Mouse (Mus musculus) left cerebral cortex, adult 11 months (tissue): ENCODE measurements at regions not wholly inside any gene's neighbourhood (a gene's known extent, or its start where the extent isn't known, plus 50 kb on each side); places are given as distances from the start of the nearest gene placed in this dataset.
"Not testable (repeated sequence)": the region's sequence is repeated elsewhere in the genome, so short reads cannot be mapped to it uniquely, and the experiment has no call there.

ENCODE experiments used
- DNase-seq: peaks from one replicate; pipeline ENCODE4 v3.0.0; 2022; ENCODE audit warnings: low spot score

DNA sequence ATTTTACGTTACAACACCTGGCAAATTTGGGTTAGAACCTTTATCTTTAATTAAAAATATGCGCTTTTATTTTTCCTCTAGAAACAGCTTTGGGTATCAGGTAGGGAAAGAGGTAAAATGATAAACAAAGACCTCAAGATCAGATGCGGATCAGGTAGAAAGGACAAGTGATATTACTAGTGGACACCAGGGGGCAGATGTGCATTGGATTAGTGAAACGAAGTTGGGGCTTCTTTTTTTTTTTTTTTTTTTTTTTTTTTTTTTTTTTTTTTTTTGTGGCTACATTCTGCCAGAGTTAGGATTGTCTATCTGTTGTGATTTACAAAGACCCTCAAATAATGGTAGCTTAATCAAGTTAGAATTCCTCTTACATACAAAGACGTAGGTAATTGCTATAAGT is 153.8 kb downstream of the Cd109 start:
- peak; percentile 7 for DNase-seq

DNA sequence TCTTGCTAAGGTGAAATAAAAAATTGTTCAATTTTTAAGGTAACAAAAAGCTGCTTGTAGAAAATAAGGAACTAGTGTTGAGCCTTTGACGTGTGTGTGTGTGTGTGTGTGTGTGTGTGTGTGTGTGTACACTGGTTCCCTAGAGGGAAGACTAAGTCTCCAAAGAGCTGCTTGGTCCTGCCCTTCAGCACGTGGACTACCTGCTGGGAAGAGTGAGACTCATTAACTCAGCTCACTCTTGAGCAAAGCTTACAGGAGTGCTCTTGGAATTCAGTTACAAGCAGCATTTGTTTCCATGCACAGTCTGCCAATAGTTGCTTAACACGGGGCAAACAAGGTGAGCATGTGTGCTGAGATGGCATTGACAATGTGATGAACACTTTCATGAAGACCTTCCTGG is 158.6 kb downstream of the Cd109 start:
- DNase-seq: no peak

DNA sequence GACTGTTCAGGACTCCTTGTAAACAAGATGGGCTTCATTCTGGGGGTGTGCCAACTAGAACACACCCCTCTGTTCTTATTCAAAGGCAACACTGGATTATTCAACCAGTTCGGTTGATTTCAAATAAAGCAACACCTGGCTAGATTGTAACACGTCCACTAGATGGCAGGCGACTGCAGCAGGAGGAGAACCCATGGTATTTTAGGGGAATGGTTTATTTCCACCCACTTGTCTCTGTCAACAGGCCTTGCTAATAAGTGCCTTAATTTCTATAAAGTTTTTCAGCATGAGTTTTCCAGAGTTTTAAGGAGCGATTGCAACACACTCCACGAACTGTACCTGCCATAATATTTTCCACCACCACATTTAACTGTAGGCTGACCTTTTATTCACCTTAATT is 160.1 kb downstream of the Cd109 start:
- DNase-seq: peak; percentile 8

DNA sequence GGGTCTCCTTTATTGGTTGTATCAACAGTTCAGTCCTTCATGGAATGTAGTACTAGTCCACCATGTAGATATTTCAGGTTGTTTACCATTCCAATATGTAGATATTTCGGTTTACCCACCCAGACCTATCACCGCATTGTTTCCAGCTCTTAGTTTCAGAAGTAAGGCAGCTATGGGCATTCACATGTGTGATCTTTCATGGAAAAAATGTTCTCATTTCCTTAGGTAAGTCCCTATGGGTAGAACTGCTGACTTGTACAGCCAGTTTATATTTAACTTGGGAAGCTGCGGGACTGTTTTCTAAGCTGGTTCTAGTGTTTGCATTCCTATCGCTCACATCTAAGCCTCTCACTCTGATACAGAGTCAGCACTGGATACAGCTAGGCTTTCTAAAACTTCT is 165.2 kb downstream of the Cd109 start:
- no peak for DNase-seq

DNA sequence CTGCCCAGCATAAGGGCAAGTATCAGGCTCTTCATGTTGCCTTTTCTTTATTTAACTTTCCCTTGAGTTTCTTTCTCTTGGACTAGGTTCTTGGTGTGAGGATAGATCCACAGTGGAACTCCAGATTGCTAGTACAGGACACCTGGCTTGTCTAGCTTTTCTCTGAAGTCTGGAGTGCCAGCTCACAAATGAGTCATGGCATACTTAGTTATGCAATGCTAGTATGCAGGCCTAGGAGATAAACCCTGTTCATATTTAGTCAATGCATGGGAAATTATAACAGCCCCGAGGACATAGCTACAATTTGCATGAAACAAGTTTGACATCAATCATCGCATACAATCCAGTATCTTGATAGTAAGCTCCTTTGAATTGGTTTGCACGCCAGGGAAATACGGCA is 167.0 kb downstream of the Cd109 start:
- DNase-seq: no peak

DNA sequence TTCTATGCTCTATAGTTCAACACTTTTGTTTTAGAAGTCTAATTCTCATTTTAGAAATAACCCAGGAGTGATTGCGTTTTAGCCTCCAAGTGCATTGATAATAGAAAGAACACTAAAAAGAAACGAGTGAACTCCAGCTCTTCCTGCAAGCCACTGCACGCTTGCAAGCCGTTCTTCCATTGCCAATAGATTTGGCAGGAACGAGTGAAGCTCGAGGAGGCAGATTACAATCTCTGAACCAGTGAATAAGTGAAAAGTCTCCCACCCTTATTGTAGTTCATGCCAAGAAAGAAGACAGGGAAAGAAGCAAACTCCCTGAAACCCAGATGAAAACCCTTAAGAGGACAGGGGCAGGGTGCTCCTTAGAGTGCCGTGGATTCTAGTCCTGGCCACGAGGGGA is 167.5 kb downstream of the Cd109 start:
- DNase-seq: no peak

DNA sequence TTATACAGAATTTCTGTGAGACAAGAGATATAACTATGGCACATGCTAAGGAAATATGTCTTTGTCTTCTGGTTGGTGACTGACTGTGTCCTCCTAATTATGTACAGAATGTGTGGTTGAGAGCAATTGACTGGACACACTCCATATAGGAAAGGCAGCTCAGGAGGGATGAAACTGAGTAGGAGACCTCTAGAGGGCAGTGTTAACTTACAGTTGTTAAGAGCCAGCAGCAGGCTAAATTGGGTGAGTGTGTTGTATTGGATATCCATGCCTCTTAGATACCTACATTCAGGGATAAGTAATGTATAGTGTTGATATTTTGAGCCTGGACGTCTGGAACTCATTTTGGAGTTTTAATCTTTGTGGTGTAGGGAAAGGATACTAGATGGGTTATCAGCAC is 172.5 kb downstream of the Cd109 start:
- DNase-seq: peak; percentile 39

DNA sequence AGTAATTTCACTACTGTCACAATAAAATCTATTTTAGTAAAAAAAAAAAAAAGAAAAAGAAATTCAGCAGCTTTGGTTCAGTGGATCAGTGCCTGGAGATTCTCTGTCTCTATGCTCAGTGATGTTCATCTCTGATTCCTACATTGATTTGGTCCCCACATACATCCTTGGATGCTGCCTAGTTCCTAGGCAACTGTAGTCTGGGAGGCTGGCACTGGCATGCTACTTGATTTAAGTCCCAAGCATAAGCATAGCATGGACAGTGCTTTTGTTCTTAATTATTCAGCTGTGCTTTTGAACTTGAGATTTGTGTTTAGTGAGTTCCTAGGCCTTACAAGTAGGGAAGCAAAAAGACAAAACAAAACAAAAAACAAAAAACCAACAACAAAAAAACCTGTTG is 174.4 kb downstream of the Cd109 start:
- DNase-seq: no peak

DNA sequence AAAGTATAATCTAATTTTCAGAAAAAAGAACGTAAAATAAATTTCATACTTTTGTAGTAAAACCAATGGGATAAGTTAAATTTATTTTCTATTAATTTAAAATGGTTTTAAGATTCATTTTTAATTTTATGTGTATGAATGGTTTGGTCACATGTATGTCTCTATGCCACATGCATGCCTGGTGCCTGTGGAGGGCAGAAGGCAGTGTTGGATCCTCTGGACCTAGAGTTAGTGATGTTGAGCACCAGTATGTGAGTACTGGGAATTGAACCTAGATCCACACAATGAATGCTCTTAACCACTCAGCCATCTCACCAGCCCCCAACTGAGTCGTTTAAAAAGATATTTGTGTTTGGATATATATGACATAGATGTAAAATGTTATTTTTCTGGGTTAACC is 174.8 kb downstream of the Cd109 start:
- no peak for DNase-seq

DNA sequence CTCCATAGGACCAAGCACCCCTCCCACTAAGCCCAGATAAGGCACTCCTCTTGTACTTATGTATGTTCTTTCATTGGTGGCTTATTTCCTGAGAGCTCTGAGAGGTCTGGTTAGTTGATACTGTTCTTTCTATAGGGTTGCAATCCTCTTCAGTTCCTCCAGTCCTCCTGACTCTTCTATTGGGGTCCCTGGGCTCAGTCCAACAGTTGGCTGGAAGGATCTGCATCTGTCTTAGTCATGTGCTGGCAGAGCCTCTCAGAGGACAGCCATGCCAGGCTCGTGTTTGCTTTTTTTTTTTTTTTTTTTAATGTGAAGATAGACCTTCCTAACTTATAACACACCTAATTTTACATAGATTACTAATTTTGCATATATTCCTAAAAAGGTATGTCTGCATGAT is 180.5 kb downstream of the Cd109 start:
- no peak for DNase-seq

DNA sequence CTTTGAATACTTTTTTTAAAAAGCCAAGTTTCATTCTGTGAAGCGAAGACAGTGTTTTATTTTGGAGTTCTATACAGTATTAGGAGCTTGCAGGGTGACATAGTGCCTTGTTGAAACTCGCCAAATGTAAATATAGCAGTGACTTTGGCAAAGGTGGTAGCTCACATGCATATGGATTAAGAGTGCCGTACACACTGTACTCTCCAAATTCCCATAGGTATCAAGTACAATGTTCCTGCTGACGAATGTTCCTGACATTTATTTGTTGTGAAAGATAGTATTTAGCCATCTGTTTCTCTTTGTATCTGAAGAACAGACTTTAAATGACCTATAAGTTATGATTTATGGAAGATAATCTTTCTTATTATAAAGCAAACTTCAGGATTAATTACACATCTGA is 201.9 kb downstream of the Cd109 start:
- no peak for DNase-seq

DNA sequence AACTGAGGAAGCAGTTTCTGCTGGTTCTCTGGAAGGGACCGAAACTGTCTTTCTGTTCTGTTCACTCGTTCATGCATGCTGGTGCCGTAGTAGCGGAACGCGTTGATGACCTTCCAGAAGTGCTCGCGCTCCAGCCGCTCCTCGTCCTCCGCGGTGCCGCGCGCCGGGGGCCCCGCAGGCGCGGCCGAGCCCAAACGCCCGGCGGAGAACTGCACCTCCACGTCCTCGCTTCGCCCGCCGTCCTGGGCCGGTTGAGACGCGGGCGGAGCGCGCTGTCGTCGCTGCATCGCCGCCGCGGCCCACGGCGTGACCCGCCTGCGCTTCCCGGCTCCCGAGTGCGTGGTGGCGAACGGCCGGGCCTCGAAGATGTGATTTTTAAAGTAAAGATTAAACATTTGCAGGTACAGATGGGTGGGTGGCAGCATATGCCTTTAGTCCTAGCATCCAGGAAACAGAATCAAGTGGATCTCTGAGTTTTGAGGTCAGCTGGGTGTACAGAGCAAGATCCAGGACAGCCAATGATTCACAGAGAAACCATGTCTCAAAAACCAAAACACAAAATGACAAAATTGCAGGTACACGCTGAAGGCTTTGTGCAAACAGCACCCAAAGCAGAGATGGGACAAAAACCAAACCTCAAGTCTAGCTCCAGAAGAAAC is 206.3 kb downstream of the Cd109 start:
- DNase-seq: not testable (repeated sequence)

DNA sequence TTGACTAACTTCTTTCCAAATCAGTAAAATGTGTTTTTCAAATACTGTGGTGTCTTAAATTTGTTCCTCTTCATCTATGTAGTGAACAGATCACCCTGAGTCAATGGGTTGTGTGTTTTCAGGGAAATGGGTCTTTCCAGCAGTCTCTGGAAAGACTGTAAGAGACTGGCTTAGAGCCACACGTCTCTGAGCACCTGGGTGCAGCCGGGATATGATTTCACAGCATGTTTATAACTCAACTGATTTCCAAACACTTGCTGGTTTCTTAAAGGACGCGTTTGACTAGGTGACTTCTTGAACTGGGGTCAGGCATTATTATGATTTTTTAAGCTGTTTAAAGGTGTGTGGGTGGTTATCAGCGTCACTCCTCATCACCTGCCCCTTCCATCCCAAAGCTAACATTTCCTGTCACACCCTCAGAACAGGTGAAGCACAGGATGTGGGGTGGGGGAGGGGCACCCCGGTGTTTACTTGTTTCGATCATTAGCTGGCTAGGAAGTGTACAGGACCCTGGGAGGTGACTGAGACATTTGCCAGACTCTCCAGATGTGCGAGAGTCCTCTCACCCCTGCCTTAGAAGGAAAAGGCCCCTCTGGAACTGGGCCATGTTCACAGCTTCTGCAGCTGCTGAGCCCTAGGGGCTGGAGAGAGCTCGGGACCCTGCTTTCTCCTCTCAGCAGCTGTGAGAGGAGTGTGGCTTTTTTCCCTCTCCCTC is 229.8 kb downstream of the Cd109 start:
- DNase-seq: no peak

DNA sequence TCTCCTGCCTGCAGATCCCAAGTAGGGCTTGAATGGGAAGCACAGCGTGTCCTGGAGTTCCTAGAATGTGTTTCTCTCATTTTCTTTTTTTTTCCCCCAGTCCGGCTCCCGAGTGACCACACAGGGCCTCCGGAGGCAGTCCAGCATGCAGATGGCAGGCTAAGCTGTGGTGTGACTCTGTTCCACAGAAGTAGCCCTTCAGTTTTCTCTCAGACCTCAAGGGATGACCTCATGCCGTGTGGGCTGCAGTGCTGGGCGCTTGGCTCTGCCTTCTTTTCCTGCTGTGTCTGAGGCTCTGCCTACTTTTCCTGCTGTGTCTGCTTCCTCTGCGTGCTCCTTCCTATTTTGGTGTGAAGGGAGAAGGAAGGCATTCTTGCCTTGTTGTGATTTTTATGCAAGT is 230.8 kb downstream of the Cd109 start:
- no peak for DNase-seq

DNA sequence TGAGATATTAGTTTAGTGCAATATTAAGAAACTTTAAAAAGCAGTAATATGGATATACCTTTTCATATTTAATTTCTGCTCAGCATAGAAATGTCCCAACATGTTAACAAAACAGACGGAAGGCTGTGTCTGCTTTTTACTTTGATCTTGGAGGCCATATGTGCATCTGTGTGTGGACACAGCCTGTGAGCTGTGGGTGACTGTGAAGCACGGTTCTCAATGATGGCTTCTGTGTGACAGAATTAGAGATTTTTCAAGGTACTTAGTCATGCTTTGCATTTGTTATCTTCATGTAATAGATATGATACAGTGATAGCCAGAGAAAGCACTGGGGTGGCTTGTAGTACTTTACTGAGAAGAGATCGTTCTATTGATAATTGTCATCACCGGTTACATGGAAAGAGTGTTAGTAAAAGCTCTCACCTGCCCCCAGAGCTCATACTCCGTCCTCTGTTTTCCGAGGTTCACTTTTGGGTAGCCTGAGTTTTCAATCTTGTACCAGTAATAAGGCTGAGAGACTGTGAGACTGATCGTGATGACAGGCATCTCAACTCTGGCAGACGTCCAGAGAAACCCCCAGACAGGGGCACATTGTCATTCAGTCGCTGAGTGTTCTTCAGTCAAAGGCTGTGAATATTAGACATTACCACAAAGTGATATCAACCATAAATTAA is 232.7 kb downstream of the Cd109 start:
- DNase-seq: no peak

DNA sequence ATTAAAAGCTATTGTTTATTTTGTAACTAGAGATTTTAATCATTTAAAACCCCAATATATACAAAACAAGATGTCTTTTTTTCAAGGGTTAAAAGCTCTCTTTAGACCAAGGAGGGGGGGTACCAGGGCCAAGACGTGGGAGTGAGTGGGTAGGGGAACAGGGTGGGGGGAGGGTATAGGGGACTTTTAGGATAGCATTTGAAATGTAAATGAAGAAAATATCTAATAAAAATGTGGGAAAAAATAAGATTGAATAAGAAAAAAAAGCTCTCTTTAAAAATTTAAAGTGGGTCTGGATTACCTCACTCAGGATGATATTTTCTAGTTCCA is 233.2 kb downstream of the Cd109 start:
- not testable (repeated sequence) for DNase-seq

DNA sequence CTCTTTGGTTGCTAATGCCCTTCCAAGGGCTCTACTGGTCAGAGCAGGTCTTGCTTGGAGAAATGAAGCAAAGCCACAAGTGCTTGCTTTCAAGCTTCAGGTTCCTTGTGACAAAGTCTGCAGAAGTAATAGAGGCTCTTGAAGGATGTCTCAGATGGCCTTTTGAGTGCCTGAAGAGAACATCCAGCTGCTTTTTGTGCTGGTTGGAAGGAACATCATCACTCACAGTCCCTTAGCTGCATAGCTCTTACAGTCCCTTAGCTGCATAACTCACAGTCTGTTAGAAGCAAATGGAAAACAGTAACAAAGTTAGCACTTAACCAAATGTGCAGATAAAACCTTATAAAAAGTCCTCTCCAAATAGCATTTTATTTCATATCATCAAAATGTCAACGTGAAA is 241.6 kb downstream of the Cd109 start:
- no peak for DNase-seq

DNA sequence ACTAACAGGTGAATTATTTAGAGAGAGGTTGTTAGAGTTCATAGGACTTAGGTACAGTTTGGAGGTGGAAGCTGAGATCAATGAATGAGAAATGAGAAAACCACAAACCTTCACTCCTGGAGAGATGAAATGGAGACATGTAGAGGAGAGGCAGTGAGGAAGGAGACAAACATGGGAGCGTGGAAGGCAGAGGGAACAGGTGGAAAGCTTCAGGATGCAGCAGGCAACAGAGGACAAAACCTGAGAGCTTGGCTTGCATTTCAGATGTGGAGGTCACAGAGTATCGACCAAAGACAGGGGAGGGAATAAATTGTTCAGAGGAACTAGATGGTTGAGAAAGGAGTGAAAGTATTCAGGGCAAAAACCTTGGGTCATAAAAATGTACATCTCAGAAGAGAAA is 244.6 kb downstream of the Cd109 start:
- no peak for DNase-seq

DNA sequence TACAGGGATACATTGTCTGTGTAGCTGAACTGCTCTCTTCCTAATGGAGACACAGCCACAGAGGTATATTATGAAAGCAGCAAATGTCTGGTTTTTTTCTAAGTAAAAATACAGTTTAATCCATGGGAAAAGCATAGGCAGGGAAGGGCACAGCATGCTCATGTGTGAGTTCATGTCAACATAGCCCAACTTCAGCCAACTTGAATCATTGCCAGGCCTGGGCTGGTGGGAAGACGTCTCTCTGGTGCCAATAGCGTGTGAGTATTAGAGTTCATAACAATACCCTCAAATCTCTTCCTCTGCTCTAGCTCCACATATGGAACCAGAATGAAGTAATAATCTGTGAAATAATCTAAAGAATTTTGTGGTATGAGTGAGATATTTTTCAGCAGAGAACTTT is 257.2 kb downstream of the Cd109 start:
- DNase-seq: no peak

DNA sequence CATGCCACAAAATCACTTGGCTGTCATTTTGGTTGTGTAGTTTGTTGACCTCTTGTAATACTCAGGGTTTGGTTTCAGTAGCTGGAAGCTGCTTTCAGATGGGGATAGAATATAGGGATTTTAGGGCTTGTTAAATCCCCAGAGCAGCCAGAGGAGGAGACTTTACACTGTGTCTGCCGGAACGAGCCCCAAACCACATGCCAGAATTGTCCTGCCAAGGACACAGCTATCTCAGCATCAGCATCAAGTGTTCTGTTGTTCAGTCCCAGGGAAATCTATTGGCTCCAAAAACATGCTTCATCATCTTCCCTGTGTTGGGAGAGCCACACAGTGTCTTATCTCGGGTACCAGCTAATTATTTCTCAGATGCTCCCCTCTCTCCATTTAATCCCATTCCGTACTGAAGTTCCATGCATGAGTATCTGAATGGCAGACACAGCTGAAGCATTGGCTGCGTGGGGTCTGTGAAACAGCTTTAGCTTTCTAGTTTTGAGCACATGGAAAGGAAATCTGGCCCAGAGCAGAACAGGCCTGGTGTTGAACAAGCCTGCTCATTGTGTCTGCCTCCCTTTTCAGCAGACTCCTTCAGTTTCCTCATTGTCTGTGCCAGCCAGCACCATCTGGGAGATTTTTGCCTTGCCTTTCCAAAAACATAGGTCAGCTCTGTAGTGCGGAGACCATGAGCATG is 264.8 kb downstream of the Cd109 start:
- DNase-seq: peak; percentile 42

DNA sequence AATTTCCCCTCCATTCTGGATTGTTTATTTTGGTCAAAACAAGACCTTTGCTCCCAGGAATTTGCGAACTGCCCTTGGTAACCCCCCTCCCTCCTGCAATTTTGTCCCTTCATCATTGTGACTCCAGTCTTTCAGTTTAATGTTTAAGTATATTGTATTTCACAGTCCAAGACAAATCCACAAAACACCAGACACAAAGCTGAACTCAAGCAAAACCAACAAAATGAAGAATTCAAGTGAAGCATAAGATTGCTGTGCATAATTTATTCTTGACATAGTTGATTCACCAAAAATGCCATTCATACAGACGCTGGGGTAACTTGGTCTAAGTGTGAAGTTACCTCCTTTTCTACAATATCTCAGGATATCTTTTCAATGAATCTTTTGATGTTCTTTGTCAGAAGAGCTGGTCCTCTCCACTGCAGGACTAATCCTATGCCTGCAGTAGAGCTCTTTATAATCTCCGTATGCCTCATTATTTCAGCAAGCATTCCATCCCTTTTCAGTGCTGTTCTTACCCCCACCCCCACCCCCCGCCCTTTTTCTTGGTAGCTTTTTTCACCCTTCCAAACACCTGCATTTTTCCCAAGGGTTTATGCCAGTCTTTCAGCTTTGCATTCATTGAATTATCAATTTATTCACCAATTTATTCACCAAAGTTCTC is 265.4 kb downstream of the Cd109 start:
- no peak for DNase-seq

DNA sequence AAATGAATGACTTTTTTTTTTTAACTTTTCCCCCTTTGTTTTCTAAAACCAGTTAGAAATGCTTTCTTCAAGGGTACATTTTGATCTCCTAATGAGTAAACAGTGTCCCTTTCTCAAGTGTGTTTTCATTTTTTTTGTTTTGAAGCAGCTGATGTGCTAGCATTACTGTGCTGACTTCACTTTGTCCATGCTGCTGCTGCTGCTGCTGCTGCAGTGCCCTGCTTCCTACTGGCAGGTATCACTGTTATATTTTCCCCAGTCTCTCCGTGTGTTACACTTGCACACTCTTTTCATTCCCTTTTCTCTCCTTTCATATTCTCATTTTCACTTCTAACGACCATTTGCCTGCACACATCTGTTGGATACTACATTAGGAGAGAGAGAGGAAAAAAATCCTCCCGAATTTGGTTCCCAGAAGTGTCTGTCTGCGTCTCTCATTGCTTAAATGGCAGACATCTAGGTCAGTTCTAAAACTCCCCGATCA is 266.0 kb downstream of the Cd109 start:
- DNase-seq: no peak
